Mouse (Mus musculus): ENCODE measurements around the gene Snx30.

DNA sequence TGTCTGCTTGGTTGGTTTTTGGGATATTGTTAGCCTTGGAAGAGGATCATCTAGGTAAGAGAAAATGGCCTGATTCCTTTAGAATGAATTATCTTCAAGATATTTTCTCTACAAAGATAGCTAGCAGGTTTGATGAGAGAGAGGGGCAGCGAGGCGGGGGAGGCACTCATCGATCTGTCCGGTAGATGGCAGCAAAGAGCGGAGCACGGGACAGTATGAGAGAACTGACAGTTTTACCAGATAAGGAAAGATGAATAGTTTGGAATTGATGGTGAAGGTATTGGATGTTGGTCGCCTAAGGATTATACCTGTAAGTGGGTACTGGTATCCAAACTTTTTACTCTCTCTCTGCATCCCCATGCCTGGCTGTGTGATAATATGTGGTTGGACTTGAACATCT lies 19.0 kb upstream of the Snx30 start:
- 0 out of 2 replicates have a peak, but pooled peaks have one; percentile 7 for TF ChIP-seq MXI1 (IDR thresholded peaks at IDR 0.05; ENCODE audit: low read depth, low read length)
- no peak for TF ChIP-seq MEF2A (IDR thresholded peaks at IDR 0.05; ENCODE audit: extremely low read depth, insufficient replicate concordance, low read depth, low read length, poor library complexity, severe bottlenecking)
- TF ChIP-seq CTCF (IDR thresholded peaks at IDR 0.05 in 2 of 3, conservative IDR thresholded peaks at IDR 0.05 in 1 of 3; ENCODE audit: control insufficient read depth in 1 of 3, insufficient read depth in 1 of 3, low read depth in 2 of 3, low read length in 3 of 3, poor library complexity in 1 of 3, severe bottlenecking in 1 of 3) = peak; percentile 87 to 97 (median 92)
- TF ChIP-seq POLR2A (IDR thresholded peaks at IDR 0.05; ENCODE audit: control insufficient read depth in 1 of 2, insufficient read depth in 1 of 2, low read depth in 1 of 2, low read length in 2 of 2, poor library complexity in 1 of 2) = no peak
- no peak for TF ChIP-seq USF1 (IDR thresholded peaks at IDR 0.05; ENCODE audit: low read depth, low read length)
- no peak for TF ChIP-seq MAZ (IDR thresholded peaks at IDR 0.05; ENCODE audit: low read depth, low read length)
- no peak for TF ChIP-seq TAL1 (IDR thresholded peaks at IDR 0.05; ENCODE audit: low read length)
- no peak for TF ChIP-seq EP300 (IDR thresholded peaks at IDR 0.05; ENCODE audit: low read depth in 1 of 2, low read length in 2 of 2)
- no peak for TF ChIP-seq MYC (IDR thresholded peaks at IDR 0.05; ENCODE audit: low read depth, low read length)
- no peak for TF ChIP-seq POLR2AphosphoS2 (IDR thresholded peaks at IDR 0.05; ENCODE audit: low read length)
- no peak for TF ChIP-seq NRF1 (IDR thresholded peaks at IDR 0.05; ENCODE audit: insufficient read depth, low read depth, low read length, poor library complexity, severe bottlenecking)
- no peak for TF ChIP-seq KAT2A (conservative IDR thresholded peaks at IDR 0.05; ENCODE audit: low read depth, low read length)
- TF ChIP-seq ETS1 (IDR thresholded peaks at IDR 0.05; ENCODE audit: low read depth, low read length) = no peak
- peak; percentile 49; the same call in 1 of the 2 replicates for TF ChIP-seq BHLHE40 (IDR thresholded peaks at IDR 0.05; ENCODE audit: borderline replicate concordance, low read depth, low read length)

Measured in MEL (cell line).